ENCODE assay signal across 24 mouse cellular contexts in genomic region chr1:131619348-131619747, GRCm38 (mm10). TPM values are rescaled to one million over a fixed set of nuclear protein-coding genes. Genes with fewer than 3 reads are reported as not detected.
"Had no signal": no experiment of that assay in that cellular context is flagged by ENCODE, and none has a peak within 500 bp of the region (broad histone marks: within the 10 kb centered on the region; RNA-seq: fewer than 3 reads in every experiment).

No protein-coding gene starts in this region.

- H3K9ac ChIP-seq: lung, embryonic 14.5 days; midbrain, embryonic 12.5 days; neural tube, embryonic 13.5 days; neural tube, embryonic 15.5 days had no signal

- H3K4me3 ChIP-seq: midbrain, embryonic 10.5 days; midbrain, embryonic 12.5 days; myocyte; neural tube, embryonic 13.5 days; neural tube, embryonic 15.5 days had no signal

- DNase-seq: lung, embryonic 14.5 days; lung, postnatal 10 days; lung, postnatal 4 days; midbrain, embryonic 14.5 days; retina, postnatal 1 day; right cerebral cortex, adult 18-20 months; right cerebral cortex, postnatal 25 days; right cerebral cortex, postnatal 4 days; spleen, adult 18-20 months; thymus, adult 18-20 months; thymus, postnatal 14 days; thymus, postnatal 36 days had no signal

- H3K27ac ChIP-seq: midbrain, embryonic 10.5 days; midbrain, embryonic 12.5 days; neural tube, embryonic 13.5 days; neural tube, embryonic 15.5 days had no signal

- ATAC-seq: midbrain, embryonic 16.5 days had no signal

- H3K36me3 ChIP-seq: midbrain, embryonic 10.5 days; midbrain, embryonic 12.5 days; neural tube, embryonic 13.5 days; neural tube, embryonic 15.5 days had no signal

- H3K4me1 ChIP-seq: midbrain, embryonic 12.5 days; neural tube, embryonic 13.5 days; neural tube, embryonic 15.5 days had no signal

- H3K27me3 ChIP-seq: midbrain, embryonic 12.5 days; neural tube, embryonic 13.5 days; neural tube, embryonic 15.5 days had no signal

- H3K4me2 ChIP-seq: lung, embryonic 14.5 days; midbrain, embryonic 12.5 days; neural tube, embryonic 13.5 days; neural tube, embryonic 15.5 days had no signal

- H3K9me3 ChIP-seq: midbrain, embryonic 10.5 days; midbrain, embryonic 12.5 days; neural tube, embryonic 13.5 days; neural tube, embryonic 15.5 days had no signal

RNA-seq across cellular contexts. Expression of gene Ctse, which starts 18.8 kb away (rescaled TPM):
- polyA plus RNA-seq: midbrain, embryonic 10.5 days; midbrain, embryonic 14.5 days; midbrain, embryonic 16.5 days; myocyte; neural tube, embryonic 13.5 days; neural tube, embryonic 15.5 days had no signal

RNA-seq across cellular contexts. Expression of gene Avpr1b, which starts 20.3 kb away (rescaled TPM):
- total RNA-seq: megakaryocyte, adult 5-6 weeks; megakaryocyte-erythroid progenitor cell, adult 5-6 weeks had no signal
- polyA plus RNA-seq: lung, embryonic 14.5 days; lung, embryonic 16.5 days; midbrain, embryonic 10.5 days; midbrain, embryonic 12.5 days; midbrain, embryonic 14.5 days; midbrain, embryonic 16.5 days; myocyte; neural tube, embryonic 11.5 days; neural tube, embryonic 13.5 days; neural tube, embryonic 15.5 days; stomach, embryonic 14.5 days; thymus, postnatal 0 days had no signal
